Mouse (Mus musculus): Measurements from ENCODE around the gene Kcnk5. TPM values are rescaled to one million over a fixed set of nuclear protein-coding genes. Genes with fewer than 3 reads are reported as not detected.

Gene Kcnk5
- polyA plus RNA-seq, 1 experiment from 2014 or later = 4.9 TPM

DNA sequence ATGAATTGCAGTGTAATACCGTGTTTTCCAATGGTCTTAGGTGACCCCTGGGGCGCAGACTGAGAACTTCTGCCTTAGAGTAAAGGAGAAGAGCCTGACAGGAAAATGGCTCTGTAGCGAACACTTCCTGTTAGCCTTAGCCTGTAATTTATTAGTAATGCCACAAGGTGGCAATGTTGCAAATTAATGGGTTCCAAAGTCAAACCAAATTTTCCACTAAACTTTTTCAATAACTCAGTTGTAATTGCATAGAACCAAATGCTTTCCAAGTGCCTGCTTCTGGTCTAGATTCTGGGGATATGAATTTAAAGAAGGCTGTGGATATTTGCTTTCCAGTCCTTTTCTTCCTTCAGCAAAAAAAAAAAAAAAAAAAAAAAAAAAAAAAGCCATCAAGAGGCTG lies 69.4 kb downstream of the Kcnk5 start:
- ATAC-seq (ENCODE audit: low read depth) = no peak
- H3K4me1 ChIP-seq (ENCODE audit: control insufficient read depth, insufficient read depth, low read length) = no peaks in the 10 kb centered on the region
- no peak overlapping the region for H3K9ac ChIP-seq (ENCODE audit: low read depth, low read length)
- DNase-seq (ENCODE audit: low spot score) = no peak
- no peak overlapping the region for H3K27ac ChIP-seq (replicated peaks; ENCODE audit: low read depth, low read length)
- H3K4me2 ChIP-seq (ENCODE audit: low read depth, low read length) = no peak overlapping the region
- H3K27me3 ChIP-seq (replicated peaks; ENCODE audit: control insufficient read depth, insufficient read depth, low read length) = no peaks in the 10 kb centered on the region
- H3K4me3 ChIP-seq (ENCODE audit: low read depth, low read length) = no peak overlapping the region
- WGBS = 70% methylated on average over 3 of the region's 3 CpGs
- no peaks in the 10 kb centered on the region for H3K9me3 ChIP-seq (ENCODE audit: control insufficient read depth, low read length)
- no peaks in the 10 kb centered on the region for H3K36me3 ChIP-seq (ENCODE audit: control insufficient read depth, insufficient read depth, low read length)

DNA sequence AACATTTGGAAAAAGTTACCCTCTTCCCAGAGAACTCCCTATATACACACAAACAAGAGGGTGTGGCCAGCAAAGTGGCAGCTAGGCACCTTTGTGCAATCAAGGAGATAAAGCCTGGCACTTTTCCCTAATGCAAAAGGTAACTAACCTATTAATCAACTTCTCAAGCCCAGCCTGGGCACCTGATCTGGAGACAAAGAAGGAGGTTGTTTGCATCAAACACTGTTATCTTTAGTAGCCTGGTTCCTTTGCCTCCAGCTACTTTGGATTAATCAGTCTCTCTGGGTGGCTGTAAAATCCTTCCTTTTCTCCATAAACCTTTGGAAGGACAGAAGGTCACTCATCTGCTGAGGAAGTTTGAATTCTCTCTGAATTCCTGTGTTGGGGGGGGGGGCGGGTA lies 70.7 kb downstream of the Kcnk5 start:
- 69% methylated on average over 1 of the region's 1 CpGs for WGBS
- no peaks in the 10 kb centered on the region for H3K27me3 ChIP-seq (replicated peaks; ENCODE audit: control insufficient read depth, insufficient read depth, low read length)
- H3K4me2 ChIP-seq (ENCODE audit: low read depth, low read length) = no peak overlapping the region
- ATAC-seq (ENCODE audit: low read depth) (no peak), DNase-seq (ENCODE audit: low spot score) (no peak)
- no peaks in the 10 kb centered on the region for H3K4me1 ChIP-seq (ENCODE audit: control insufficient read depth, insufficient read depth, low read length)
- no peak overlapping the region for H3K27ac ChIP-seq (replicated peaks; ENCODE audit: low read depth, low read length)
- no peak overlapping the region for H3K9ac ChIP-seq (ENCODE audit: low read depth, low read length)
- H3K36me3 ChIP-seq (ENCODE audit: control insufficient read depth, insufficient read depth, low read length) = no peaks in the 10 kb centered on the region
- H3K9me3 ChIP-seq (ENCODE audit: control insufficient read depth, low read length) = no peaks in the 10 kb centered on the region
- H3K4me3 ChIP-seq (ENCODE audit: low read depth, low read length) = no peak overlapping the region

DNA sequence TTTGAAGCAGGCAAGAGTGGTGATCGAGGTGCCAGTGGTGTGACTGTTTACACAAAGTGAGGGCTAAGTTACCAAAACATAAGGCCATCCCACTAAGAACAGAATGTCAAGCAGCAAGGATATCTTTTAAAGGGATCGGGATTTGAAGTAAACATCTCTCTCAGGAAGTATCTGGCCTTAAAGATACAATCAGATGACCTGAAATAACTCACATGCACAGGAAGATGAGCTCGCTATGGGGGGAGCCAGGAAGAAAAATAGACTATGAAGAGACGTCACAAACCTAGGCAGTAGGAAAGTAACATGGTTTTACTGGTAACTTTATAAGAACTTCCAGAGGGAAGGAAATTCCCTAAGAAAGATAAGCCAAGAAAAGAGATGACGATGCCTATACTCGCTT lies 75.3 kb downstream of the Kcnk5 start:
- H3K9me3 ChIP-seq (ENCODE audit: control insufficient read depth, low read length) = no peaks in the 10 kb centered on the region
- DNase-seq (ENCODE audit: low spot score) (no peak), ATAC-seq (ENCODE audit: low read depth) (no peak)
- no peak overlapping the region for H3K4me3 ChIP-seq (ENCODE audit: low read depth, low read length)
- H3K27ac ChIP-seq (replicated peaks; ENCODE audit: low read depth, low read length) = no peak overlapping the region
- no peaks in the 10 kb centered on the region for H3K4me1 ChIP-seq (ENCODE audit: control insufficient read depth, insufficient read depth, low read length)
- no peak overlapping the region for H3K9ac ChIP-seq (ENCODE audit: low read depth, low read length)
- H3K4me2 ChIP-seq (ENCODE audit: low read depth, low read length) = no peak overlapping the region
- no peaks in the 10 kb centered on the region for H3K36me3 ChIP-seq (ENCODE audit: control insufficient read depth, insufficient read depth, low read length)
- no peaks in the 10 kb centered on the region for H3K27me3 ChIP-seq (replicated peaks; ENCODE audit: control insufficient read depth, insufficient read depth, low read length)
- WGBS = 79% methylated on average over 6 of the region's 6 CpGs

DNA sequence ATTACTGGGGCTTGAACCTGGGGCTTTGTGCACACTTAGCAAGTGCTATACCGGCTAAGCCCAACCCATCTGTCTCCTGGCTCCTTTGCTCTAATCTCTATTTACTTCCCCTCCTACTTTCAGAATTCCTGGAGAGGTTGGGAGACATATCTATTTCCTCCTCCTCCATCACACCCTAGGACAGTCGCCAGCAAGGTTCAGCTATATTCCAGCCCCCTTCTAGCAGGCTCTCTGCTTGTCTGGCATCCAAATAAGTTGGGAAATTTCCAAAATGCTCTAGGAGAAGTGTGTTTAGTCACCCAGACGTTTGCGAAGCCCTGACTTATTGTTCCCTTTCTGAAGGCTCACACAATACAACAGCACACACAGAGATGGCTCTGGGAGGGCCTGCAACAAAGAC lies 78.4 kb downstream of the Kcnk5 start:
- Histone ChIP-seq H3K4me2 (ENCODE audit: low read depth, low read length) (no peak overlapping the region), H3K9ac (ENCODE audit: low read depth, low read length) (no peak overlapping the region), H3K4me3 (ENCODE audit: low read depth, low read length) (no peak overlapping the region), H3K9me3 (ENCODE audit: control insufficient read depth, low read length) (no peaks in the 10 kb centered on the region), H3K27ac (replicated peaks; ENCODE audit: low read depth, low read length) (no peak overlapping the region), H3K4me1 (ENCODE audit: control insufficient read depth, insufficient read depth, low read length) (no peaks in the 10 kb centered on the region), H3K36me3 (ENCODE audit: control insufficient read depth, insufficient read depth, low read length) (no peaks in the 10 kb centered on the region), H3K27me3 (replicated peaks; ENCODE audit: control insufficient read depth, insufficient read depth, low read length) (no peaks in the 10 kb centered on the region)
- ATAC-seq (ENCODE audit: low read depth) (no peak), DNase-seq (ENCODE audit: low spot score) (no peak)
- 44% methylated on average over 4 of the region's 4 CpGs for WGBS

DNA sequence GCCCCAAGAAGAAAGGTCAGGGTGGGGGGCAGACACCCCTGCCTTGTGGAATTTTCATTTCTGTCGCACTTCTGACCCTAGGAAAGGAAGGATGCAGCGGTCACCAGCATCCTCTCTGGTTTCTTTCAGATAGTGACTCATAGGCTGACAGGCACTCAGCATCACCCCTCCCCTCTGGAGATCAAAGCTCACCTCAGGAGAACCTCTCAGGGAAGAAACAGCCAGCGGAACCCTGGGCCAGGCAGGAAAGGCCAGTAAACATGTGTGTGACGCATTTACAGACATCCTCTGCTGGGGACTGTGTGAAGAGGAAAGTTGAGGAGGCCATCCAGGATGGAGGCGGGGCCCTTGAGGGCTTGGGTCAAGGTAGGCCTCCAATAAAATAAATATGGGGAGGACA lies 83.5 kb downstream of the Kcnk5 start:
- ATAC-seq (ENCODE audit: low read depth) = no peak
- 51% methylated on average over 5 of the region's 5 CpGs for whole genome bisulfite sequencing
- Histone ChIP-seq H3K9me3 (ENCODE audit: control insufficient read depth, low read length) (no peaks in the 10 kb centered on the region), H3K27me3 (replicated peaks; ENCODE audit: control insufficient read depth, insufficient read depth, low read length) (no peaks in the 10 kb centered on the region), H3K36me3 (ENCODE audit: control insufficient read depth, insufficient read depth, low read length) (no peaks in the 10 kb centered on the region), H3K4me2 (ENCODE audit: low read depth, low read length) (no peak overlapping the region), H3K4me3 (ENCODE audit: low read depth, low read length) (no peak overlapping the region), H3K9ac (ENCODE audit: low read depth, low read length) (no peak overlapping the region), H3K27ac (replicated peaks; ENCODE audit: low read depth, low read length) (no peak overlapping the region), H3K4me1 (ENCODE audit: control insufficient read depth, insufficient read depth, low read length) (no peaks in the 10 kb centered on the region)
- no peak for DNase-seq (ENCODE audit: low spot score)

DNA sequence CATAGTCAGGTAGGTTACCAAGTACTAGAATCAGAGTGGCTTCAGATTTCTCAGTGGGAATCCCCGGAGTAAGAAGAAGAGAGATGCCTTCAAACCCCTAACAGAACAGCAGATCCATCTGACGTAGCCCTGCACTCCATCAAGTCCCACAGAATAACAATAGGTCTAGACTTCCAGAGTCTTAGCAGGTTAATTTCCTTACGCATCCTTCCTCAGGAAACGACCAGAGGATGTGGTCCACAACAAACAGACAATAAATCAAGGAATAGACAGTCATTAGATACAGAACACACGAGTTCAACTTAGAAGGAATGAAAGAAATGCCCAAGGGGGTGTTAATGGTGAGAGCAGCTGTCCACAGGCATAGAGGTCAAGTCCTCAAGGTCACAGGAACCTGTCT lies 86.7 kb downstream of the Kcnk5 start:
- no peak overlapping the region for H3K4me2 ChIP-seq (ENCODE audit: low read depth, low read length)
- no peak overlapping the region for H3K27ac ChIP-seq (replicated peaks; ENCODE audit: low read depth, low read length)
- 60% methylated on average over 5 of the region's 5 CpGs for WGBS
- DNase-seq (ENCODE audit: low spot score) (no peak), ATAC-seq (ENCODE audit: low read depth) (no peak)
- no peaks in the 10 kb centered on the region for H3K9me3 ChIP-seq (ENCODE audit: control insufficient read depth, low read length)
- no peak overlapping the region for H3K4me3 ChIP-seq (ENCODE audit: low read depth, low read length)
- H3K36me3 ChIP-seq (ENCODE audit: control insufficient read depth, insufficient read depth, low read length) = no peaks in the 10 kb centered on the region
- H3K27me3 ChIP-seq (replicated peaks; ENCODE audit: control insufficient read depth, insufficient read depth, low read length) = no peaks in the 10 kb centered on the region
- H3K4me1 ChIP-seq (ENCODE audit: control insufficient read depth, insufficient read depth, low read length) = no peaks in the 10 kb centered on the region
- no peak overlapping the region for H3K9ac ChIP-seq (ENCODE audit: low read depth, low read length)

DNA sequence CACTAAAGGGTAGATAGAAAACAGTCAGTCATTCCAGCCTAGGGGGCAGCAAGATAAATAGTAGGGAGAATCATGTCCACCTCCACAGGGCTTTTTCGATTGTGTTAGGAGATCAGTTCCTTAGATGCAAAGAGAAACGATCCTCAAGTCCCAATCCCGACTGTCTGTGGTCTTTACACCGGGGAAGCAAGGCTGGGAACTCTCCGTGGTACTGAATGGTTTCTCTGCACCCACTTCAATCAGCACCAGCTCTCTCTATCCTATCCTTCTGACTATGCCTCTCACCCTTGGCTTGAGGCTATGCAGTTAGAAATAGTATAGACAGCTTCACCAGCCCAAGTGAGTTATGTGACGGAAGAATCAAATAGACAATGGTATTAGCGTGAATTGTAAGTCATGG lies 88.1 kb downstream of the Kcnk5 start:
- WGBS = 14% methylated on average over 7 of the region's 7 CpGs
- H3K27me3 ChIP-seq (replicated peaks; ENCODE audit: control insufficient read depth, insufficient read depth, low read length) = no peaks in the 10 kb centered on the region
- no peaks in the 10 kb centered on the region for H3K36me3 ChIP-seq (ENCODE audit: control insufficient read depth, insufficient read depth, low read length)
- no peak overlapping the region for H3K9ac ChIP-seq (ENCODE audit: low read depth, low read length)
- H3K4me1 ChIP-seq (ENCODE audit: control insufficient read depth, insufficient read depth, low read length) = no peaks in the 10 kb centered on the region
- no peak overlapping the region for H3K4me3 ChIP-seq (ENCODE audit: low read depth, low read length)
- H3K4me2 ChIP-seq (ENCODE audit: low read depth, low read length) = no peak overlapping the region
- H3K27ac ChIP-seq (replicated peaks; ENCODE audit: low read depth, low read length) = no peak overlapping the region
- no peaks in the 10 kb centered on the region for H3K9me3 ChIP-seq (ENCODE audit: control insufficient read depth, low read length)
- ATAC-seq (ENCODE audit: low read depth) = no peak
- peak; percentile 80 for DNase-seq (ENCODE audit: low spot score)

Other genes starting within 250 kb of the Kcnk5 start
- 59.3 and 63.5 TPM in 2 replicates for gene Gng2, start 204.2 kb downstream of the Kcnk5 start, polyA plus RNA-seq (2014; fragmentation: Nextera tagmentation; extraction: Ambion mirVana)
- 14.2 and 14.6 TPM in 2 replicates for gene Saysd1, start 43.3 kb downstream of the Kcnk5 start, polyA plus RNA-seq (2014; fragmentation: Nextera tagmentation; extraction: Ambion mirVana)
- 0.47 and 0.54 TPM in 2 replicates for gene Kcnk16, start 87.4 kb upstream of the Kcnk5 start, polyA plus RNA-seq (2014; fragmentation: Nextera tagmentation; extraction: Ambion mirVana)
- gene Nudt13, start 112.9 kb upstream of the Kcnk5 start, polyA plus RNA-seq (2014; fragmentation: Nextera tagmentation; extraction: Ambion mirVana) = 11.0 and 13.1 TPM in 2 replicates
- gene Ecd, start 166.3 kb upstream of the Kcnk5 start, polyA plus RNA-seq (2014; fragmentation: Nextera tagmentation; extraction: Ambion mirVana) = 46.9 and 49.4 TPM in 2 replicates
- gene Fam149b, start 166.4 kb upstream of the Kcnk5 start, polyA plus RNA-seq (2014; fragmentation: Nextera tagmentation; extraction: Ambion mirVana) = 32.7 and 32.8 TPM in 2 replicates
- 141 and 155 TPM in 2 replicates for gene Dnajc9, start 207.1 kb upstream of the Kcnk5 start, polyA plus RNA-seq (2014; fragmentation: Nextera tagmentation; extraction: Ambion mirVana)
- gene Mrps16, start 211.8 kb upstream of the Kcnk5 start, polyA plus RNA-seq (2014; fragmentation: Nextera tagmentation; extraction: Ambion mirVana) = 92.3 and 94.4 TPM in 2 replicates